Mouse (Mus musculus): ENCODE data around the gene Alk. TPM values are rescaled to one million over a fixed set of nuclear protein-coding genes. Genes with fewer than 3 reads are reported as not detected.
A peak's percentile ranks its signal among the peaks of the same experiment; 100 is the strongest.

Gene Alk
- under 1 TPM; 0.31 to 0.45 TPM for total RNA-seq (2021)
- long read RNA-seq, experiment 1, result 0 reads
- long read RNA-seq, experiment 2, partial matches to known transcripts, result 0 of 1 reads
- long read RNA-seq, experiment 2, other reads (novel, unspliced or antisense), result 1 of 1 reads

- peak; percentile 66 for DNase-seq
- intact Hi-C loops (cut with DNase I; ENCODE audit: low total_unique reads), result no loop called here
These were observed at the start of gene Alk for GRCm38 (mm10) chr17:72604610-72604980. TSS of gene Alk (minus strand) at chr17:72604627.

DNA sequence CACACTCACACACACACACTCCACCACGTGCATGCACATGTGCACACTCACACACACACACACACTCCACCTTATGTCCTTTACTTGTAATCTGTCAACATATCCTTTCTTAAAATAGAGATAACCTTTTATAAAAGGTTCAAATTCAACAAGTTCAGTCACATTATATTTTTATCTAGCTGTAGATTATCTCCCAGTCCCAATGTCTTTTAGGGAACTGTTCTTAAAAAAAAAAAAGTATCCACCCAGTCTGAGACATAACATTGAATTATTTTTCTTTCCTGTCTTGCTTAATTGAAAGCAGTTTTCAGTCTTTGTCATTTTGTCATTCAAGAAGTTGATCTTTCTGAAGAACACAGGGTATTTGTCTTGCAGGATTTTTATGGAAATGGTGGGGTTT is 48.4 kb upstream of the Alk start:
- intact Hi-C loops (cut with DNase I; ENCODE audit: low total_unique reads), result no loop called here
- no peak for DNase-seq

DNA sequence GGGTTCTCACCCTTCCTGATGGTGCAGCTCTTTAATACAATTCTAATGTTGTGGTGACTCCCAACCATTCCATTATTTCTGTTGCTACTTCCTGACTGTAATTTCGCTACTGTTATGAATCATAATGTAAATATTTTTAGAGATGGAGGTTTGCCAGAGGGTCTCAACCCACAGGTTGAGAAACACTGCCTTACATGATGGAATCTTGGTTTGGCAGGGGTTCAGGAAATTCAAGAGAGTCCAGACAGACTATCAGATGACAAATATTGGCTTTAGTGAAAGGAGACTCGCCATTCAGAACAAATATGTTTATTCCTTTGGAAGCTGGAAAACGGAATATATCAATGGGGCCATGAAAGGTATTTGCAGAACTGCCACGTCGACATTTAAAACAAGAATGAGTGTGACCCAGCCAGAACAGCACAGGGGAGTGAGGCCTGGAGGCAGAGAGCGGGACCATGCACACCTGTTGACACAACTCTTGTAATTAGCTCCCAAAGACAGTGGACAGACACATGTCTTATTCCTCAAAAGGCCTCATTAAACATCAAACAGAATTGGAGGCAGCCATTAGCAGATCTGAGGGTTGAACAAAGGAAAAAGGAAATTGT is 44.3 kb upstream of the Alk start:
- intact Hi-C loops (cut with DNase I; ENCODE audit: low total_unique reads), result no loop called here

GRCm38 (mm10) chr17:72646167-72646566 is 41.7 kb upstream of the Alk start:
- DNase-seq, result no peak
- intact Hi-C loops (cut with DNase I; ENCODE audit: low total_unique reads), result no loop called here

More for the DNA sequence above, 44.3 kb upstream of the Alk start:
- no peak for DNase-seq

DNA sequence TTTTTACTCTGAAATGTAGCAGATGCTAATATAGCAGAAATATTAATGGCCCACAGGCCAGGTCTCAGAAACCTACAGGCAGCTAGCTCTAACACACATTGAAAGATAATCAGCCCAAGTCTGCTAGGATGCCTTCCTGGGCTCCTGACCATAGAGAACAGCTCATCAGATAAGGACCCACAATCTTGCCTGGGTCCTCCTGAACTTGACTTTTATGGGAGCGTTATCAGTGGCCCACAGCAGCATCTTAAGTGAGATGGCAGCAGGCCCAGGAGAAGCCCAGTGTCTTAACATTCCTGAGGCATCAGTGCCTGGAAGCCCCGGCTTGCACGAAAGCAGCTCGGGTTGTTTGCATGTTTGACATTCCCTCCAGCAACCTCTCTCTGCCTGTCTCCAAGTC is 35.7 kb upstream of the Alk start:
- no peak for DNase-seq
- intact Hi-C loops (cut with DNase I; ENCODE audit: low total_unique reads), result no loop called here

DNA sequence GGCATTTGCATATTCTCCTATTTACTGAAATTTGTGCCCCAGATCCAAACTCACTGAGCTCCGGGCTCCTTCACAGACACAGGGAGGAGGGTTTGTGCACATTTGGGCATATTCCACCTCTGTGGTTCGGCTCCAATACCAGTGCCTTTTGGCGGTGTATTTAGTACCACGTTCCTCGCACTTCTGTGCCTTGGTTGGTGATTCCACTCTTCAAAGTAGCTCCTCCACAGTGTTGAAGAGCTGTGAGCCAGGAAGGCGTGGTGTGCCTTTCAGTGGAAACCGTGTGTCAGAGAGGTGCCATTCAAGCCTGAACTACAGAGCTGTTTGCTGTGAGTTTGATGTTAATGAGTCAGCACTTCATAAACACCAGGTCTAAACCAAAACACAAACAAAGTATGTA is 35.0 kb upstream of the Alk start:
- intact Hi-C loops (cut with DNase I; ENCODE audit: low total_unique reads), result no loop called here

DNA sequence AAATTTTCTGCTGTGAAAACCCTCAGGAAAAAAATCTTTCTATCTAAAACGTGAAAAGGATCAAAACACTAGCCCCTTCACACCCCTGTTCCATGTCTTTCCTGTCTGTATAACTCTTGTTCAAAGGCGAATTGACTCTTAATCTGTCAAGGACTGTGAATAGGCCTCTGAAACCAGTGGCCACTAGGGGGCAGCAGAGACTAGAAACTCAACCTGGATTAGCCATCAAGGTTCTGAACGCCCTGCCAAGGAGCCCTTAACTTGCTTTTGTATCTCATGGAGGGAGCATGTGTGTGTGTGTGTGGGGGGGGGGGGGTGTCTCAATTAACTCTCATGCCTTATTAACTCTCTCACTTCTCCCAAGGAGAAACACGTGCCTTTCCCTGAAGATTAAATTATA is 1.8 kb upstream of the Alk start:
- intact Hi-C loops (cut with DNase I; ENCODE audit: low total_unique reads), result no loop called here
- DNase-seq, result peak; percentile 73

More for the DNA sequence above, 35.0 kb upstream of the Alk start:
- no peak for DNase-seq

DNA sequence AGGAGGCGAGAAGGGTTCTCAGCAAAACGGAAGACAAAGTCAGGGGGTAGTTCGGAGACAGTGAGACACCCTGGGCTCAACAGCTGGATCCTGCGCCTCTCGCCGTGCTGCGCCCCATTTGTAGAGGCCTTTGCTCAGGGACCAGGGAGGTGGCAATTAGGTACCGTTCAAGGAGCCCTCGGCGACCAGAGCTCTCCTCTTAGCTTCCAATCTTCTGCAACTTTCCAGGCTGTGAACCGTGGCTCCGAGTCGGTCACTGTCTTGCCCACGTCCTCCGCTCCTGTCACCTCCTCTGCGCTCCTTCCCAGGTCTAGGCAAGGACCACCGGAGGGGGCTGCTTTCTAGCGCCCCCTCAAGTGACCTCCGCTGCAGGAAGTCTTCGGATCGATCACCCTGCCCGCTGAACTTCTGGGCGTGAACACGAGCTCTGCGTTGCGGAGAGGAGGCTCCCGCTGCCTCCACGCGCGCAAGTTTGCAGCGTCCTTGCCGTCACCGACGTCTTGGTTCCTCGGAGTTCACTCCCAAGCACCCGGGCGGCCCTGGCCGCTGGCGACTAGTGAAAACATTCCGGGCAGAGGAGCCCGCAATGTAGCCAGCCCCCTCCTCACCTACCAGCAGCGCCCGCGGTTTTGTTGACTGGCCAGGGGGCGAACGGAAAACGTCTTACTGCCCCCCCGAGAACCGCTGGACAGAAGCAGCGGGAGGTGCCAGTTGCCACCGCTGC is 379 bp downstream of the Alk start:
- intact Hi-C loops (cut with DNase I; ENCODE audit: low total_unique reads), result loop anchor here (1.0 kb wide), 1 partner anchor 178 kb away; no protein-coding TSS in a partner anchor
- no peak for DNase-seq

GRCm38 (mm10) chr17:72603118-72603885 is 1.1 kb downstream of the Alk start:
- DNase-seq, result peak; percentile 82
- intact Hi-C loops (cut with DNase I; ENCODE audit: low total_unique reads), result loop anchor here (1.0 kb wide), 1 partner anchor 179 kb away; no protein-coding TSS in a partner anchor

DNA sequence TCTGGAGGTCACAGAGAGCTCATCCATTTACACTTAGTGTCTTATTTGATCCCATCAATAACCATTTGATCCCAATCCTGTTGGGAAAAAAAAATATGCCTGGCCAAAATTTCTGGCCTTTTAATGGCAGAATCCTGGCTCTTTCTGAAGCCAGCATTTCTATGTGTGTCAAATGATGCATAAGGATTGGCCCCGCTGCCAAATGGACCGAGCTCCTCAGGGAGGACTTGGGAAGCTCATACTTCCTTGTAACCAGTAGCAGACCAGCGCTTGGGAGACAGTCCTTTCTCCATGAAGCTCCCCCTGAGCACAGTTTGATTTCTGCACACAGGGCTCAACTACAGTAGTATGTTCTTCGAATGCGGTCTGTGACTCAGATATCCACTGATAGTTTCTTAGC is 3.6 kb downstream of the Alk start:
- DNase-seq, result no peak
- intact Hi-C loops (cut with DNase I; ENCODE audit: low total_unique reads), result no loop called here

- intact Hi-C loops (cut with DNase I; ENCODE audit: low total_unique reads), result no loop called here
- DNase-seq, result no peak
These were observed 16.8 kb downstream of the Alk start for GRCm38 (mm10) chr17:72587671-72588070.

GRCm38 (mm10) chr17:72580142-72580541 is 24.3 kb downstream of the Alk start:
- no peak for DNase-seq
- intact Hi-C loops (cut with DNase I; ENCODE audit: low total_unique reads), result no loop called here

- intact Hi-C loops (cut with DNase I; ENCODE audit: low total_unique reads), result no loop called here
These were observed 25.1 kb downstream of the Alk start for GRCm38 (mm10) chr17:72579321-72579720.

GRCm38 (mm10) chr17:72571379-72571778 is 33.0 kb downstream of the Alk start:
- intact Hi-C loops (cut with DNase I; ENCODE audit: low total_unique reads), result no loop called here
- no peak for DNase-seq

More at GRCm38 (mm10) chr17:72579321-72579720, 25.1 kb downstream of the Alk start:
- no peak for DNase-seq

- no peak for DNase-seq
- intact Hi-C loops (cut with DNase I; ENCODE audit: low total_unique reads), result no loop called here
These were observed 34.9 kb downstream of the Alk start for GRCm38 (mm10) chr17:72569491-72569890.

DNA sequence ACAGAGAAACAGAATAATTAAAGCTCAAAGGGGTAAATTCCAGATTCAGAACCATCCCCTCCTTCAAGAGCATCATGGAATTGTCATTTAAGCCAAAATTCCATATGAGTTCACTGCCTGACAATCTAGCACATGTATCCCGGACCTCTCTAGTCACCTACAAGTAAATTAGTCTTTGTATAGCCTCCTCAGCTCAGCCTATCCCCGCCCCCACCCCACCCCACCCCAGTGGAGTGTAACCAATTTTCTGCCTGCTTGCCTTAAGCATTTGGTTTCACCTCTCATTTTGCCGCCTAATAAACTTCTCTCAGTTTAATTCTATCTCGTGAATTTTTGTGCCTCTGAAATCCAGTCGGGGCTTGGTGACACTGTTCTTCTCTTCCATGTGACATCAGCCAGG is 41.0 kb downstream of the Alk start:
- no peak for DNase-seq
- intact Hi-C loops (cut with DNase I; ENCODE audit: low total_unique reads), result no loop called here

DNA sequence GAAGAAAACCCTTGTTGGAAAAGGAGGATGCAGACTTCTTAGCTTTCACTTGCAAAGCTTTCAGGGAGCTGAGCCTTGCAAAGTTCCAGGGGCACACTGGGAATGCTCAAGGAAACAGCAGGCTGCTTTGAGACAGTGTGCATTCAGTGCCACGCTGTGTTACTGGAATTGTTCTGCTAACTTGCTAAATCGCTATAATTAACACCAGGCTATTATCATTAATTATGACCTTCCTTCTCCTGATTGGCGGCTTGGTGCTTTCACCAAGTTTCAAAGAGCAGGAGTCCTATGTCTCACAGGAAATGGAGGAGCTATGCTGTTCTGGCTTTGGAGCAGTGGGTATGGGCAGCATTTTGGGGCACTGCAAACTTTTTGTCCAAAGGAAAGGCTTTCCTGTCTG is 43.0 kb downstream of the Alk start:
- DNase-seq, result no peak
- intact Hi-C loops (cut with DNase I; ENCODE audit: low total_unique reads), result no loop called here

DNA sequence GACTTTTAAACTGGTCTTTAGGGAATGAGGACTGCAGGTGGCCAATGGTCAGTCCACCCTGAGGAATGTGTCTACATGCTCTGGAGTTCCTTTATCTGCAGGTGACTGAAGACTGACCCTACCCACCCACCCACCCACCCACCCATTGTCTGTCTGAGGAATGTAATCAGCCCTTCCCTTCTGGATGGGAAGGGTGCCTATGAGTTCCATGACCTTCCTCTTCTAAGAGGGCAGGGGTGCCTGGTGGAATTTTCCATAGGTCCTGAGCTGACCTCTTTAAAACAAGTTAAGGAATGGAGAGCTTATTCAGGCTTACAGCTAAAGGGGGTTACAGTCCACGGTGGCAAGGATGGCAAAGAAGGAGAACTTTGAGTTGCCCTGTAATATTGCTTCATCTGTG is 43.7 kb downstream of the Alk start:
- intact Hi-C loops (cut with DNase I; ENCODE audit: low total_unique reads), result no loop called here
- no peak for DNase-seq

DNA sequence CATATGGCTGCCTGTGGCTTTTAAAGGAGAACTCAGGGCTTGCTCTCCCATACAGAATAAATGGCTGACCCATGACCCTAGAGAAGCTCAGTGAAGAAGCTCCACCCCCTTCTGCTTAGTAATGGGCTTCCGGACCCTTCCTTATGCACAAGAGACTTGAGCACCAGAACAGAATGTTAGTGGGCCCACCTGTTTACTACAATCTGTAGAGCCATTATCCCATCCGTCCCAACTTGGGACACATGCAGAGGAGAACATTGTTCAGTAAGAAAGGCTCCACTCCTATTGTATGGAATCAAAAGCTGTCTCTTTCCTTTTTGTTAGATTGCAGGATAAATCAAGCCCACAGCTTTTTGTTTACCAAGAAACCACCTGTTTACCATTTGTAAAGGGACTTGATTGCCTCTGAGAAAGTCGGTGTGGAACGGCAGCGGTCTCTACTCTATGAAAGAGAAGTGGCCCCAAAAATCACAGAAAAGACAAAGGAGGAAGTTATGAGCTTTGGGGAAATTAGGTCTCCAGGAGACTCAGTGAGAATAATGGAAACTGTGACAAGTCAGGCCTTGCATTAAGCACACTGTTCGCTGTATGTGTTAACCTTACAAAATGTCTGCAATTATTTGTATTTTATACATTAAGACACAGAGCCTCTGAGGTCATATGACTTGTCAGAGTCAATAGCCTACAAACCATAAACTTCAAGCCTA is 47.2 kb downstream of the Alk start:
- intact Hi-C loops (cut with DNase I; ENCODE audit: low total_unique reads), result no loop called here
- no peak for DNase-seq

- intact Hi-C loops (cut with DNase I; ENCODE audit: low total_unique reads), result no loop called here
- DNase-seq, result no peak
These were observed 58.2 kb downstream of the Alk start for GRCm38 (mm10) chr17:72546274-72546673.

Data from gastrocnemius, postnatal 14 days (tissue).